Mouse (Mus musculus) megakaryocyte progenitor cell, adult 5-6 weeks (primary cell): ENCODE measurements at regions not wholly inside any gene's neighbourhood (a gene's known extent, or its start where the extent isn't known, plus 50 kb on each side); places are given as distances from the start of the nearest gene placed in this dataset.
"Not testable (repeated sequence)": the region's sequence is repeated elsewhere in the genome, so short reads cannot be mapped to it uniquely, and the experiment has no call there.

Experiments
- ATAC-seq: replicated peaks from 2 replicates; pipeline ENCODE4 v1.8.0; 2016; ENCODE audit warnings: mild to moderate bottlenecking, moderate TSS enrichment, inconsistent platforms; ENCODE audit not compliant: poor library complexity

DNA sequence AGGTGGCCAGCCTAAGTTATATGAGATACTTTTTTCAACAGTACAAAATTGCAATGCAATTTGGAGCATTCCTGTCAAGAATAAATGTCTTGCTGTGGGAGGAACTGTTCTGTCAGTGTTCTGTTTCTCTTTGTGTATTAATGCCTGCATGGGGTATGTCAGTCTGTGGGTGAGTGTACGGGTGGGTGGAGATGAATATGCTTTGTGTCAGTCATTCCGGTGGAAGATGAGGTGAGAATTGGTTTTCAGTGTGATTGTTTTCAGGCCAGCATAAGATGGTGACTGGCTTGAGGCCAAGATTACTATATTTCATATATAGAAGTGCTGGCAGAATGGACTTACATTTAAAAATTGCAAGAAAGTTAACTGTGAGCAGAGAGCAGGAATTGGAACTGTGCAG, 184.0 kb downstream of the Frk start:
- no peak for ATAC-seq

DNA sequence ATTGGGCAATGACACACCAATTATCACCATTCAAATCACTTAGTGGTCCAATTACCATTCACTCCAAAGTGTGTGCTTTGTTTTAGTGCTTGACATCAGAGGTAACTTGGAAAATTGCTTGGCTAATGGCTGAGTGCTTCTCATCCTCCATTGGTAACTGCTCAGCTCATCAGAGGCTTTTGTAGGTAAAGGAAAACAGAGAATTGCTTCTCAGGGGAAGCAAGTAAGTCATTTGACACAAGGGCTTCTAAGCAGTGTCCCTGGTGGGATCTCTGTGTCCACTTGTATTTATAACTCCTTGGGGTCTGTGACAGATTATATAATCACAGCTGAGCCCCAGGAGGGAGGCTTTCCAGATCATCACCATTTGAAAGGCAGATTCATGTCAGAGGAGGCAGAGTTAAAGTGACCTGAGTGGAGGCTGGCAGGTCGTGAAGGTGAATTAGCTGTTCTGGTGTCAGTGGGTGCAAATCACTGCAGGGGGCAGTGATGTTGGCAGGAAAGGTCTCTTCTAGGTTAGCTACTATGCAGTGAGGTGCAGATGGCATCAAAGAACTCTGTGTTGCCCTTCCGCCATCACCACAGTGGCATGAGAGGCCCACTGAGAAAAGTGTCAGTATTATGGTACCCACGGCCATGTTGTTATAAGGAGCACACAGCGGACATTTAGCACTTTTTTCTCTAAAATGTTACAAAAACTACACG, 184.7 kb downstream of the Frk start:
- ATAC-seq, result no peak

DNA sequence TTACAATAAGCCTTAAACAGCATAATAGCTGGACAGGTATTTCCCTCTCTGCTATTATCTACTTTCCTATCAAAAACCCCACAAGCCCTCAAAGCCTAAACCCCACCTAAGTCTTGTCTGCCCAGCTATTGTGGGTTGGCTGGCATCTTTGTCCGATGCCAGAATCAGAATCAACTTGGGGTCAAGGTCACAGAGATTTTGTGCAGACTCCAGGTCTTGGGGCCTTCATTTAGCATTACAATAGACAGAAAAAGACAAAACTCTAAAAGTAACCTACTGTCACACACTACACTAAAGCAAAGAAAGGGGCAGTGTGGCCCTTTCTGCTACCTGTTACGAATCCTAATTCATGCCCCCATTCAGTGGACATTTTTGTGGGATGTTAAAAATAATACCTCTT, 188.6 kb downstream of the Frk start:
- no peak for ATAC-seq

DNA sequence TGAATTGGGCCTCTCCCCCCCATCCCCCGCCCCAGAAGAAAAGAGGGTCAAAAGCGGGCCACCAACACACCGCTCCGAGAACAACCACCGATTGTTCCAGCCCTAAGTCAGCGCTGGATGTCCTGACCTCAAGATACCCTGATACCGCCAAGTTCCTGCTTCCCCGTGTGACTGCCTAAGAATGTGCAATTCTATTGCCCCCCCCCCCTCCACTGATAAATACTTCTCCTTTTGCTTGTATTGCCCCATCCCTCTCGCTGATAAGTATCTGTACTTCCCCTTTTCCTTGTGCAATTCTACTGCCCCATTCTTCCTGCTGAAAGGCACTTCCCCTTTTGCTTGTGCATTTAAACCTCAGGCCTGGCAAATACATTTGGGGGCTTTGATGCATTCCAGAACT, 216.2 kb downstream of the Frk start:
- not testable (repeated sequence) for ATAC-seq

GRCm38 (mm10) chr10:34701956-34702355, 218.8 kb downstream of the Frk start:
- ATAC-seq, result no peak

- no peak for ATAC-seq
Observed at GRCm38 (mm10) chr10:34705416-34705815, 222.2 kb downstream of the Frk start.

- ATAC-seq, result no peak
Observed at GRCm38 (mm10) chr10:34731249-34731648, 248.1 kb downstream of the Frk start.

DNA sequence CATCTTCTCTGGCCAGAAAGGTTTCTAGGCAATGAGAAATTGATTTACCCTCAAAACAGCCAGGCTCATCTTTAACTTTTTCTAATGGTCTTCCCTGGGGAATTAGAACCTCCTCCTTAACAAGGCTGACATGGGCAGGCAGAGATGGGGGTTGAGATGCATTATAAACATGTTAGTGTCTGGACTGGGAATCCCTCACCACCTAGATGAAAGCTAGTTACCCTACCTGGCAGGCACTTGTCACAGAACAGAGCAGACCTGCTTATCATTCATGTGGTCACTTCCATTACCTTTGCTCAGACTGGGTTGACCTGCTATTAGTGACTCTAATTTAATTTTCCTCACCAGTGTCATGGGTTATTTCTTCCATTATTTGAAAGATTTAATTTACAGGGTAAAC, 279.2 kb downstream of the Frk start:
- no peak for ATAC-seq

- no peak for ATAC-seq
Observed at GRCm38 (mm10) chr10:34792099-34792498, 308.9 kb downstream of the Frk start.

DNA sequence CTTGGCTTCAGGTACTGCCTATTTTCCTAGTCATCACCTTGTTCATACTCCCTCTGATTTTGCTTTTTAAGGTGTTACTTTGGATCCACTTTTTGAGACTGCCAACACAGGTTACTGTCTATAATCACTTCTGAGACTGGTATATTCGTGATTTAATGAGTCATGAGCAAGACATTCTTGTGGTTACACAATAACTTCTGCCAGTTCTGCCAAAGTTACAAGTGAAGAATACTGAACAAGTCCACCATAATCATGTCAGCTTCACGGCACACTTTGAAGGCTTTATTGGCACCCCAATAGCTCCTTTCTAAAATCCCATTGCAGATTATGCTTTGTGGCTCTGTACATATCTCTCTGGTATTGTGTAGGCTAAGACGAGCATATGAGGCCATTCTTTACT, 327.9 kb downstream of the Frk start:
- ATAC-seq, result no peak

DNA sequence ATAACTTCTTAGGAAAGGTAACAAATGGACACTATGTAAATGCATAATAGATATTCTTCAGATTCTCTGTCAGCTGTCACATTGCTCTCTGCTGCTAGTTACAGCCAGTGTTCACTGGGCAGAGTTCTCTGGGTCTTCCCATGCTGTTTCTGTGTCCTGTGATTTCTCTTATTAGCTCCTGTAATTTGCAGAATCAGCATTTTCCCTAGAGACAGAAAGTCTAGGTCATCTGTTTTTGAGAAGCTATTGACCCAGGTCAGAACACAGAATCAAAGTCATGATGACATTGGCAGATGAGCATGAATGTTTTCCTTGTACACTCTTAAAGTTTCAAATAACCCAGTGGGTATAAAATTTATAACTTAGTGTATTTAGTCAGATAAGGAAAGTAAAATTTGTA, 340.9 kb downstream of the Frk start:
- ATAC-seq, result no peak

- ATAC-seq, result no peak
Observed at GRCm38 (mm10) chr10:34842015-34842504, 358.9 kb downstream of the Frk start.

DNA sequence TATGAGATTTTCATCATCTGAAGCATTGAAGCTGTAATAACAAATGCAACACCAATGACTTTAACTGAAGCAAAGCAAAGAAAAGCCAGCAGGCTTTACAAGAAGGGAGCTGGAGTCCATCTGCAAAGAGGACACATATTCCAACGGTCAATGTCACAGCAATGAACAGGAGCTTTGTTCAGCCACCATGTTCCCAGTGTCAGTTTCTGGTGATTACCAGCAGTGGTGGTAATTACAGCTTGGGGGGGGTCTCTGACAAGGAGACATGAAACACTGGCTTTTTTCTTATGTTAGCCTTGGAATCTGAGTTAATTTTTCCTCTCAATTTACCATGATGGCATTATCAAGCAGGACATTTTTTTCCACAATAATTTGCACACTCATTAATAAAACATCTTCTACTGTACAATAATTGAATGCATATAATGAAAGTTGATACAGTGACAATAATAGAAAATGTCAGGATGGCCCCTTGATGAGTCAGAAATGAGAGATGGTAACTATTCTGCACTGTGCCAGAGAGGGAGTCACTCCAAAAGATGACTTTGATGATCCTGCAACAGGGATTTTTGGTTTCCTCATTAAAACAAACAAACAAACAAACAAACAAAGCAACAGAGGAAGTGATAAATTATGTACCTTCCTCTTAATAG, 373.4 kb downstream of the Frk start:
- ATAC-seq, result no peak

- peak; percentile 76 for ATAC-seq
Observed at GRCm38 (mm10) chr10:34862693-34863092, 379.5 kb downstream of the Frk start.

GRCm38 (mm10) chr10:34871888-34872287, 388.7 kb downstream of the Frk start:
- ATAC-seq, result no peak

GRCm38 (mm10) chr10:34878511-34878910, 395.3 kb downstream of the Frk start:
- ATAC-seq, result no peak

DNA sequence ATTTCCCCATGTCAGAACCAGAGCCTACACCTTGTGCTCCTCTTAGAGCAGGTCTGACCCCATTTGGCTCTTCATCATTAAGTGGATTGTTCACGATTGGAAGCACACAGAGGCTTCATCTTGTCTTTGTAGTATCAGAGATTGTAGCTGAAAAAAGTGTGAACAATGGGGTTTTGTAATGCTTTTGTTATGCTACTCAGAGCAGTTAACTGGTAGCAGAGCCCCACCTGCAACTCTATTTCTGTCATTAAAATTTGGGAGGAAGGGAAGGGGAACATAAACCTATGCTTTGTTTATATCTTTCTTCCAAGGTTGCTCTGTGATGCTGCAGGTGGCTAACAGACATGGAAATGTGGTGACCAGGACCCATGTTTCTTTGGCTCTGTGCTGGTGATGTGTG, 404.4 kb downstream of the Frk start:
- ATAC-seq, result no peak

- no peak for ATAC-seq
Observed at GRCm38 (mm10) chr10:34904274-34904673, 421.1 kb downstream of the Frk start.

- no peak for ATAC-seq
Observed at GRCm38 (mm10) chr10:34904692-34905091, 421.5 kb downstream of the Frk start.

GRCm38 (mm10) chr10:34912153-34912723, 429.0 kb downstream of the Frk start:
- ATAC-seq, result no peak
